Mouse (Mus musculus): ENCODE results near the gene Dmrta2. TPM values are rescaled to one million over a fixed set of nuclear protein-coding genes. Genes with fewer than 3 reads are reported as not detected.

Gene Dmrta2
- total RNA-seq, 2 experiments from 2014 or later, result 0.15 TPM; not detected in 1

DNA sequence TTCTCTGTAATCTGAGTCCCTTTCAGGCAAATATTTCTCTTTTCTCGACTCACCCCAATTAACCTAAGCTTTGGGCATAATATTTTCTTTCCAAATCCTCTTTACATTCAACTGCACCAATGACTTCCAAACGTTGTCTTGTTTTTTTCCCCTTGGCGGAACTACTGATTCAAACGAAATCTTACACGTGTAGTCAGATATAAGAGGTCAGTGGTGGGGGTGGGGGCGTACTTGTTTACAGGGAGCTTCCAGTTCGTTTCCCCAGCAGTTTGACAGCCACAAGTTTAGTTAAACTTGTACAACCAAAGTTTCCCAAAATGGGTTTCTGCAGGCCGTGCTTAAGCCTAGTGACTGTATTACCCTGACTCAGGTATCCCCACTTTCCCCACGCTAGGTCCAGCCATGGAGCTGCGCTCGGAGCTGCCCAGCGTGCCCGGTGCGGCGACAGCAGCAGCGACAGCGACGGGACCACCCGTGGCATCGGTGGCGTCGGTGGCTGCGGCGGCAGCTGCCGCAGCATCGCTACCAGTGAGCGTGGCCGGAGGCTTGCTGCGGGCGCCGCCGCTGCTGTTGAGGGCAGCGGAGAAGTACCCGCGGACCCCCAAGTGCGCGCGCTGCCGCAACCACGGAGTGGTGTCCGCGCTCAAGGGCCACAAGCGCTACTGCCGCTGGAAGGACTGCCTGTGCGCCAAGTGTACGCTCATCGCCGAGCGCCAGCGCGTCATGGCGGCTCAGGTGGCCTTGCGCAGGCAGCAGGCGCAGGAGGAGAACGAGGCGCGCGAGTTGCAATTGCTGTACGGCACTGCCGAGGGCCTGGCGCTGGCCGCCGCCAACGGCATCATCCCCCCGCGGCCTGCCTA is 1.8 kb downstream of the Dmrta2 start:
- DNase-seq, result no peak

DNA sequence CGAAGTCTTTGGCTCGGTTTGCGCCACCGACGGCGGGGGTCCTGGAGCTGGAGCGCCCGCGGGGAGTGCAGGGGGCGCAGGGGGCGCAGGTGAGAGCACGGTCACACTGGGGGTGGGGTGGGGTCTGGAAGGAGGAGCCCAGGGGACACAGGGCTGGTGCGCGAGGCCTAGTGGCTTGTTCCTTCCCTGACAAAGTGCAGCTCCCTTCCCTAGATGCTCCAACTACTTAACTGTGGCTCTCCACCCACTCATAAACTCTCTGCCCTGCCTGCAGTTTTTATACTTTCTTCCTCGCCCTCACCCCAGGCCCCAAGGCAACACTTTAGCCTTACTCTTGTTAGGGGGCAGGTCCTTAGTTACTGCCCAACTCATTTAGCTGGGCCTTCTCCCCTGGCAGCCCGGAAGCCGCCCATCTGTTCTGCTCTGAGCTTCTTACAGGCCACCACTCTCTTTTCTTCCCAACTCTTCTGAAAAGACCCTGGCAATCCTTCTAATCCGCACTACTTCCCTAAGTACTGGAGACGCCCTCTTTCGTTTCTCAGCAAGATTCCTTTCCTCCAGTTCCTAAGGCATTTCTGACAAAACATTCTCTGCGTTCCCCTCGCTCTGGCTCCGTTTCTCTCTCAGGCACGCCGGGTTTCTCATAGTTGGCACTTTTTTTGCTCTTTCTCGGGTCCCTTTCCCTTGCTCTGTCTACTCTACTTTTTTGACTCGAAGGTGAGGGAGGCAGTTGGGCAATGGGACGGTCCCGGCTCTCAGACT is 2.6 kb downstream of the Dmrta2 start:
- no peak for DNase-seq

DNA sequence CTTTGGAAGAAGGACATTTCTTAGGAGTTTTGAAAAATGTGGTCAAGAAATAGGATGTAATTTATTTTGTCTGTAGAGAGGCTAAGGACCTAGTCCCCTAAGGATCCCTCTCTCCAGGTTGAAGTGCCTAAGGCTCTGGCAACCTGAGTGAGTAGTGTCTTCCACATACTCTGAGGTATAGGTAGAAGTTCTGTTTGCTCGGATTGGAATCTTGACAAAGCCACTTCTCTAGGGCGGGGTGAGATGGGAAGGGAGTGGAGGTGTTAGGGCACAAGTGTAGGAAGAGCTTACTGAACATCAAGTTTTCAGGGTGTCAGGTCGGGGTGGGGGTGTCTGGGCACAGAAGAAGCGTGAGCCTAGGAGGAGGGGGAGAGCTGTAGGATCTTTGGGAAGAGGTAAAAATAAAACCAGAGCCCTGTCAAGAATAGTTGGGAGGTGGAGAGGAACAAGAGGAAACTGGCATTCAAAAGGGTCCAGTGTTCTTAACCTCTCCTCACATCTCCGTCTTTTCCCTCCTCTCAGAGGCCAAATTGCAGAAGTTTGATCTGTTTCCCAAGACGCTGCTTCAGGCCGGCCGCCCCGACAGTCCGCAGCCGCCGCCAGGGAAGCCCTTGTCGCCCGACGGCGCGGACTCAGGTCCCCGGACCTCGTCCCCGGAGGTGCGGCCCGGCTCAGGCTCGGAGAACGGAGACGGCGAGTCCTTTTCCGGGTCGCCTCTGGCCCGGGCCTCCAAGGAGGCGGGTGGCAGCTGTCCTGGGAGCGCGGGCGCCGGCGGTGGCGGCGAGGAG is 3.4 kb downstream of the Dmrta2 start:
- DNase-seq, result no peak

GRCm38 (mm10) chr4:109981871-109982680 is 4.2 kb downstream of the Dmrta2 start:
- no peak for DNase-seq

GRCm38 (mm10) chr4:109982681-109983265 is 4.9 kb downstream of the Dmrta2 start:
- DNase-seq, result no peak

- no peak for DNase-seq
These were observed 5.6 kb downstream of the Dmrta2 start for GRCm38 (mm10) chr4:109983281-109984001.

- no peak for DNase-seq
These were observed 6.2 kb downstream of the Dmrta2 start for GRCm38 (mm10) chr4:109984011-109984411.

DNA sequence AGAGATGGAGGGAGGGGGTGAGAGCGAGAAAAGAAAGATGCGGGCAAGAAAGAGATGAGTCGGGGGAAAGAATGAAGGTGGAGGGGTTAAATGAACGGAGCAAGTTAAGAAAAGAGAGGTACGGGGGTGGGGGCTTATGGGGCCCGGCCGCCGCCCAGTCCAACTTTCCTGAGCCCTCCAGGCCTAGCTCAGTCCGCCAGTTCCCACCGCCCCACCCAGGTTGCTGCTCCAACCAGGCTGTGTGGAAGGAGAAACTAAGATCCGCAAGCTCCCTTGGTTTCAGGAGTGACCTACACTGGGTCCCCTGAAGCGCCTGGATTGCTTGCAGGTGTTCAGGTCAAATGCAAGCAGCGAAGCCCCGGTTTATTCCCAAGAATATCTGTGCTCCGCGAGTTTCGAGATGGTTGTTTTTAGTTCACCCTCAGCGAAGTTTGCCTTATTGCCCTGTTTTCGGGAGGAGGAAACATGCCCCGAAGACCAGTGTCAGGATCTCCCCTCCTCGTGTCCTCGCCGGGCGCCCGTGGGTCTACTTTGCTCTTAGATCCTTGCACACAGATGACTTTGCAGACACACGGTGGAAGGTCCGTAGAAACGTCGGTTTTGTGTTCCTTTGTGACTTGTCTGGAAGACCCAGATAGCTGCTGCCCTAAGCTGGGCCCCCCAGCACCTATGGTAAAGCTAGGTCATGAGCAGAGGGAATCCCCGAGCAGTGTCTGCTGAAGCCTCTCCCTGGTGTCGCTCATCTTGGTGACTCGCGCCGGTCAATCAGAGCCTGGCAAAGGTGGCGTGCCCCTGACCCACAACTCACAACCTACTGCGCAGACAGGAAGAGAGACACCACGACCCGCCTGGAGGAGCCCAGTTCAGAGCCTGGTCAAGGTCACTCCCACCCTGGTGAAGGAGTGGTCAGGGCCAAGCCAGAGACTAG is 6.9 kb downstream of the Dmrta2 start:
- no peak for DNase-seq

- DNase-seq, result no peak
These were observed 7.7 kb downstream of the Dmrta2 start for GRCm38 (mm10) chr4:109985424-109986172.

GRCm38 (mm10) chr4:109986301-109986700 is 8.4 kb downstream of the Dmrta2 start:
- no peak for DNase-seq

DNA sequence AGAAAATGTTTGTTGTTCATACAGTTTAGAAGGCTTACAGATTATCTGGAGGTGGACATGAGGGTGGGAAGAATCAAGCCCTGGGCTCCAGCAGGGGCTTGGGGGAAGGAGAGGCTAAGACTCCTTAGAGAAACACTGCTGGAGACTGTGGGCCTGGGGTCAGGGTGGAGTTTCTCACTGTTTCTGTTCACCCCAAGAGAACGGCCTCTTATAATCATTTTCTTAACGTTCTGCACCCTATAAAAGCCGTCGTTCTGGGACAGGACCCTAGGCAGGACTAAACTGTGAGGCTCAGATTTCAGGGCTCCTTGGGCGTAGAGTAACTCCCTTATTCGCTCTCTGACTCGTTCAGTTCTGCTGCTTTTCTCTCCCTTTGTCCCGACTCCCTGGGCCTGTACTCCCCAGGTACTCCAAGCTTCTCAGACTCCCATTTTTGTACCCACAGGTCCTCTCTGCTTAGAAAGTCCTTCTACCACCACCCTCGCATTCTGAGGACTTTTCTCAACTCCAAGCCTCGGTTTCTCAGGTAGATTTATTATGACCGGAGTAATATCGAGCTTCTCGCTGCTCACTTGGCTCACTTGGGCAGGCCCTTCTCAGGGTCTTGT is 9.0 kb downstream of the Dmrta2 start:
- DNase-seq, result no peak

DNA sequence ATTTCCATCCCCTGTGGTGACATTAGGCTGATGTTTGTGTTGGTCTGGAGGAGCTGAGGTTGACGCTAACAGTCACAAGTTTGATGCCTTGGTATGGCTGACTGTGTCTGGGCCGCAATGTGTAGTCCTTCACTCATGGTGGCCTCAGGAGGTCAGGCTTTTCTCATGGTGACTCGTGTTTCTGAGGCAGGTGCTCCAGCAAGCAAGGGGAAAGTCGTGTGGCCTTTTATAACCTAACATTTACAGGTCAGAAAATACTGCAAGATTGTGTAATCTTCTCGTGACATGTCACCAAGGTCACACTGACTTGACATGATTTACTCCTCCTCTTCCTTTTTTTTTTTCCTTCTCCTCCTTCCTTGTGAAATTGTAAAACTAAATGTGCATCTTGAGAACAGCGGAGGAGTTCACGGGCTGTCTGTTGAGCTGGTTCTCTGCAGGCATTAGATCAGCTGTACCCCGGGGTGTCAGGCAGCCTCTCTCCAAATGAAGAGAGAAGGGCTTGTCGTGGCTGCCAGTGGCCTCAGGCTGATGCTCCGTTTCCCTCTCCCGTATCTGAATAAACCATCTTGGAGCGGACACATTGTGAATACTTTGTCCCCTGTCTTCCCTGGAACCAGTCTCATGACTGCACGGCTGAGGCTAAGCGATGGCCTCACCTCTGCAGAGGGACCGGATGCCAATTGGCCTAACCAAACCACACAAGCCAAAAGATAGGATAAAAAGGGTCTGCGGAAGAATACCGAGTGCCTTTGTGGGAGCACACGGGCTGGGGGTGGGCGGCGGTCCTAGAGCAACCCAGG is 9.9 kb downstream of the Dmrta2 start:
- DNase-seq, result no peak

GRCm38 (mm10) chr4:109988411-109988810 is 10.6 kb downstream of the Dmrta2 start:
- no peak for DNase-seq

DNA sequence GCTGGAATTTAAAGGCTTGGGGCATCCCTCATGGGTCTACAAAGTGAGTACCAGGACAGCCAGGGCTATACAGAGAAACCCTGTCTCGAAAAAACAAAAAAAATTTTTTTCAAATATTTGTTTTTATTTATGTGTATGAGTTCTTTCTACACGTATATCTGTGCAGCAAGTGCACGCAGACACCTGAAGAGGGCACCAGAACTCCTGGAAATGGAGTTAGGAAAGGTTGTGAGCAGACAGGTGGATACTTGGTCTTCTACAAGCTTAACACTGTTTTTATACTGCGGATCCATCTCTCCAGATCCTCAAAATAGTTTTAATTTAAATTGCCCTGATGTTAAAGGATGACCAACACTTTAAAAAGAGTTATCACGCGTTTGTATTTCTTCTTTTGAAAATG is 11.4 kb downstream of the Dmrta2 start:
- no peak for DNase-seq

DNA sequence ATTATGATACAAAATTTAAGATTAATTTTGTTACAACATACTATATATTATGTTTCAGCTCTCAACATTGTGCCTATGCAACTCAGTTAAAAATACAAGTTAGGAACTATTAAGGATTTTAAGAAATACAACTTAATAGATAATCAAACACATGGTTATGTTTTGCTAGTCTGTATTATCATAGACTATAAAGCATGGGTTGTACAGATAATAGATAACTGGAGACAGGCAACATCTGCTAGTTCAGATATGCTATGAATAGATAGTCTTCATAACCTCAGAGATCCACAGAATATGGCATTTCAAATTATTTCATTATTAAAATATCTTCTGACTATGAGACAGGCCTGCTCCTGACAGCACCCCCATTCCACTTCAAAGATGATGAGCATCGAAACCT is 28.2 kb downstream of the Dmrta2 start:
- DNase-seq, result no peak

DNA sequence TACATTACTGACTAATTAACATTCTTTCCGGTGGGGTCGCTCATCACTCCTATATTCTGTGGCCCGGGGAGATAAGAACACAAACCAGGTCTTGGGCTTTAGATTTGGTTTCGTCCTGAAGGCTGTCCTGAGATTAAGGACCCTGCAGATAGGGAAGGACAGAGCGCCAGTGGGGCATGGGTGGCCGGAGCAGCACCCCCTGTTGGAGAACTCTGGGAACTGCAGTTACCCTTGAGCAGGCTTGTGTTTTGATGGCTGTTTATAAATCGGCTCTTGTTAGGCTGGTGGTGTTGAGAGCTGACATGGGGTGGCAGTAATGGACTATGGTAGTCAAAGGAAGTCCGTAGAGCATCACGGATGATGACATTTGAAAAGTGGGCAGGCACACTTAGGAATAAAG is 41.3 kb downstream of the Dmrta2 start:
- DNase-seq, result no peak

DNA sequence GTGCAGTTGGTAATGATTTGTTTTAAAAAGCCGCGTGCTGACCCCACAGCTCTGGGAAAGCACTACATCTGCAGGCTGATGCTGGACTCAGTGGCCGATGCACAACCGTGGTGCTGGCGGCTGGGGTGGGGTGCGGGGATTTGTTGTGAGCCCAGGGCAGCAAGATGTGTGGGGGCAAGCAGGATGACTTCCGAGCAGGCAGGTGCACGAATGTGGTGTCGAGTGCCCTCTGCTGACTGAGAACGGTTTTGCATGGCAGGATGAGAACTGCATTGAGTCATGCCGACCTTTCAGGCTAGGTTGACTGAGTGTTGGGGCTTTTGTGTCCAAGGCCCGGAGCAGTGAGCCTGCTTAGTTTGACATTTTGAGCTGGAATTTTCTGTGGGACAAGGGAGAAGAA is 42.4 kb downstream of the Dmrta2 start:
- peak; percentile 23 to 81 for DNase-seq

Data from heart, adult 18-20 months (tissue).